Mouse (Mus musculus): ENCODE results near the gene Tbc1d4.

GRCm38 (mm10) chr14:101653581-101654525 lies 44.9 kb upstream of the Tbc1d4 start, which contains the start of gene Uchl3:
- TF ChIP-seq GATA1 (IDR thresholded peaks at IDR 0.05; ENCODE audit: low read length) = no peak
- no peak for TF ChIP-seq TAL1 (IDR thresholded peaks at IDR 0.05; ENCODE audit: low read length)

All from erythroblast, embryonic 14.5 days (primary cell).